Mouse (Mus musculus) layer of hippocampus, adult 8-10 months (tissue): ENCODE data around the gene Tkt. TPM values are rescaled to one million over a fixed set of nuclear protein-coding genes. Genes with fewer than 3 reads are reported as not detected.
"Not testable (repeated sequence)": the region's sequence is repeated elsewhere in the genome, so short reads cannot be mapped to it uniquely, and the experiment has no call there.

ENCODE experiments used
- DNase-seq, 2 experiments: peaks; one replicate each; pipeline ENCODE4 v3.0.0; 2022; ENCODE audit warnings: low spot score in 2 of 2
- total RNA-seq, 4 experiments: library from RNA; stranded (reverse); gene quantifications; 2 replicates each; pipeline ENCODE4 v1.2.4; 2022

The Tkt gene
- 100 to 1,000 TPM; 171 to 205 (median 194) TPM for total RNA-seq

DNA sequence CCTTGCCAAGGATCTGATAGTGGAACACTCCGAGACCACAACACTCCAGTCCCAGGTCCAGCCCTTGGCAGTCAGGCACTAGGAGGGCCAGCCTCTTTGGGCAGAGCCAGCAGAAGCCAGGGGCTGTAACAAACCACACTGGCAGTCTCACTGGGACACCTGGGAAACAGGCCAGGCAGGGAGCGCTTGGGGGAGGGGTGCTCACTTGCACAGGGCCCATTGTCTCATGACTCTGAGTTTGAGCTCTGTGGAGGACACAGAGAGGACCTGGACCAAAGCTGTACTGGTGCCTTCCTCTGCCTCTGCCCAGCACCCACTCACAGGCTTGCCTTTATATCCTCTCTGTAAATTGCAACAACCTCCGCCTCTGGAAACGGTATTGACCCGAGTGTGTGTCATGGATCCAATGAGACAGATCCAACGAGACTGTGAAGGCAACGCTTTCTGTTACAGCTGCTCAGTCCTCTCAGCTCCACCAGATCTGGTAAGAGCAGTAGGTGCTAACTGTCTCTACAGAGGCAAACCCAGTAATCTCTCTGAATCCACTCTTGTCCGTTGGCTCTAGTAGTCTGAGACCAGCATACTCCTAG lies at the start of gene Tkt:
Gene Tkt, plus strand, starts transcription at position 229 of the 590 bp plus-strand sequence.
- DNase-seq, result peak; percentile 84 to 88

- DNase-seq, result no peak
These were observed 43.2 kb upstream of the Tkt start for GRCm38 (mm10) chr14:30504990-30505389.

DNA sequence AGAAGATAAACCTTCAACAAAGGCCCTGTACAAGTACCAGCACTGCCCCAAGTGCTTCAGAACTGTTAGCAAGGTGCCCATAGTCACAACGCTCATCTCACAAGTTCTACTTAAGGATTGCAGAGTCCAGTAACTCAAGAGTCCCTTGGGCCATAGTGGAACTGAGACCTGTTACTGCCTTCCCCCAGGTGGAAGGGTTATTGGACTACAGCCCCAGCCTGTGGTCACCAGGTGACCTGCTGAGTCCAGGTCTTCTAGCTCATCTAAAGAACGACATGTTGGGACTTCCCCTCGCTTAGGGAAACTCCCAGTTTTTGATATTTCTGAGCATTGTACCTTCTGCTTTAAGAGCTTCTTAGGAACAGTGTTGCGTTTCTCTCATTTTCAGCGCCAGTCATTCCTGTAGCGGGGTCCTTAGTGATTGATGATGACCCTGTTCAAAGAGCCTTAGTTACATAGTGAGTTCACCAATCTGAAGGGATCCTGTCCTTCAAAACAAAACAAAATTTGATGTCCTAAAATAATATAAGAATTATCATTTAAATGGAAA lies 37.9 kb upstream of the Tkt start:
- DNase-seq, result no peak

DNA sequence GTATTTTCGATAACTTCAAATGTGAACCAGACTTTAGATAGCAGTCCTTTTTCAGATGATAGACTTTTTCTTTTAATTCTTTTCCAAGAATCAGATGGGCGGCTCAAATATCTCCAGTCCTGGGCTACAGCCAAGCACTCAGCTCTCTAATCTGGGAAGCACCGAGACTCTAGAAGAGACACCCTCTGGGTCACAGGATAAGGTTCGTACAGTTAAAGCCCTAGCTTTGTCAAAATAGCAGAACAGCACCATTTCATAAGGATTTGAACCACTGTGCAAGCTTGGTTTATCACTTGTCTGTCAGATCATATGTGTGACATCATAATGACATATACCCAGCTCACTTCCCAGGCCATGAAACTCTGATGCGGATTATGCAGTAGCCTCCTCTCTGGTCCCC lies 35.3 kb upstream of the Tkt start:
- DNase-seq, result no peak

- DNase-seq, result no peak
These were observed 32.0 kb upstream of the Tkt start for GRCm38 (mm10) chr14:30515931-30516723.

GRCm38 (mm10) chr14:30519323-30519722 lies 28.8 kb upstream of the Tkt start:
- no peak for DNase-seq

DNA sequence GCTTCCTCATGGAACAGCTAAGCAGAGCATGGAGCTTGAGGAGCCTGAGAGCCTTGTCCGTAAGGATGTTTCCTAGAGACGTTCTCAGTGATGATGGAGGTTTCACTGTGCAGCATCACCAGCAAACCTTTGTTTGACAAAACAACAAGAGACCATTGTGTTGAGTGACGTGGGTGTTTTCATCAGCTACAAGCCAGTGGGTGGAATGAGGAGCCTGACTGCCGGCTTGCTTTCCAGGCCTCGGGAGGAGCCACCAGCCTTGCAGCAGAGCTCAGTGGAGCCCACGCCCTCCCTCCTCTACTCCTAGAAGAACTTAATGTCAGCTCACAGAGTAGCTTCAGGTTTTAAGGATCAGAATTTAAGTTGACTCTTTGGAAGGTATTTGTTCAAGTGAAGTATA lies 24.8 kb upstream of the Tkt start:
- peak; percentile 43 to 47 for DNase-seq

GRCm38 (mm10) chr14:30528392-30528791 lies 19.8 kb upstream of the Tkt start:
- DNase-seq, result no peak

GRCm38 (mm10) chr14:30528961-30529360 lies 19.2 kb upstream of the Tkt start:
- DNase-seq, result no peak

GRCm38 (mm10) chr14:30529454-30529853 lies 18.7 kb upstream of the Tkt start:
- no peak for DNase-seq

GRCm38 (mm10) chr14:30530726-30531269 lies 17.4 kb upstream of the Tkt start:
- DNase-seq, result no peak

DNA sequence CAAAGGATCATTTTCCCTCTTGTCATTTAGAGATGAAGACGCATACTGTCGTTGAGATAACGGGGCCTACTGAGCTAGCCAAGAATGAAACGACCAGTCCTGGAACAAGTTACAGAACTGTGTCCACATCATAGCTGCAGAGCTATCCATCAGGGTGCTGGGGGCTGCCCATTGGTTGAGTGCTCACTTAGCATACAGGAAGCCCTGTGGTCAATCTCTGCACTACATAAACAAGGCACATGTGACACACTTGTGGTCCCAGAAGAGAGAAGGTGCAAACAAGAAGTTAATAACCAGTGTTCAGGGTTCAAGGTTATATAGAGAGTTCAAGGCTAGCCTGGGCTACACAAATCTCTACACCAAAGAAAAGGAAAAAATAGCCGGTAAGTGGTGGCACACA lies 16.7 kb upstream of the Tkt start:
- DNase-seq, result no peak

GRCm38 (mm10) chr14:30531896-30532295 lies 16.3 kb upstream of the Tkt start:
- DNase-seq, result no peak

DNA sequence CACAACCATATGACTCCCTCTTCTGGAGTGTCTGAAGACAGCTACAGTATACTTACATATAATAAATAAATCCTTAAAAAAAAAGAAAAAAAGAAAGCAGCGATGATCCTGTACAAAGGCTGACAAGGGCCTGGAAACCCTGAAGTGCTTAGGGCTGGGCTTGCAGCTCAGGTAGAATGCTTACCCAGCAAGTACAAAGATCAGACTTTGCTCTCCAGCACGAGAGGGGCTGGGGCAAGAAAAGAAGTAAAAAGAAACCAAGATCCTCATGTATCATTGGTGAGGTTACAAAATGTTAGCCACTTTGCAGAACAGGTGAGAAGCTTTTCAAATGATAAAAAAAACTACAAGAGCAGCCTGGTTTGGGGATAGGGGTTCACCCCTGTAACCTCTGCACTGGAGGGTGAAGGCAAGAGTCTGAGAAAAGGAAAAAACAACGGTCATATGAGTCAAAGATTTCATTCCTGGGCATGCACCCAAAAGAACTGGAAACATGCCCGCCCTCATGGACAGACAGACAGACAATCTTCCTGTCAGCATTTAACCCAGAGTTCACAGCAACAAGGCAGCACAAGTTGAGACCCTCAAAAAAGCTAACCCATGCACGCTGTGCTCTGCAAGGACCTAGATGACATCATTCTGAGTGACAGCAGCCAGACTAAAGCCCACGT lies 14.2 kb upstream of the Tkt start:
- no peak for DNase-seq

- peak; percentile 77 to 82 for DNase-seq
These were observed 6.6 kb upstream of the Tkt start for GRCm38 (mm10) chr14:30541541-30541940.

- not testable (repeated sequence) for DNase-seq
These were observed 4.8 kb upstream of the Tkt start for GRCm38 (mm10) chr14:30543331-30543730.

DNA sequence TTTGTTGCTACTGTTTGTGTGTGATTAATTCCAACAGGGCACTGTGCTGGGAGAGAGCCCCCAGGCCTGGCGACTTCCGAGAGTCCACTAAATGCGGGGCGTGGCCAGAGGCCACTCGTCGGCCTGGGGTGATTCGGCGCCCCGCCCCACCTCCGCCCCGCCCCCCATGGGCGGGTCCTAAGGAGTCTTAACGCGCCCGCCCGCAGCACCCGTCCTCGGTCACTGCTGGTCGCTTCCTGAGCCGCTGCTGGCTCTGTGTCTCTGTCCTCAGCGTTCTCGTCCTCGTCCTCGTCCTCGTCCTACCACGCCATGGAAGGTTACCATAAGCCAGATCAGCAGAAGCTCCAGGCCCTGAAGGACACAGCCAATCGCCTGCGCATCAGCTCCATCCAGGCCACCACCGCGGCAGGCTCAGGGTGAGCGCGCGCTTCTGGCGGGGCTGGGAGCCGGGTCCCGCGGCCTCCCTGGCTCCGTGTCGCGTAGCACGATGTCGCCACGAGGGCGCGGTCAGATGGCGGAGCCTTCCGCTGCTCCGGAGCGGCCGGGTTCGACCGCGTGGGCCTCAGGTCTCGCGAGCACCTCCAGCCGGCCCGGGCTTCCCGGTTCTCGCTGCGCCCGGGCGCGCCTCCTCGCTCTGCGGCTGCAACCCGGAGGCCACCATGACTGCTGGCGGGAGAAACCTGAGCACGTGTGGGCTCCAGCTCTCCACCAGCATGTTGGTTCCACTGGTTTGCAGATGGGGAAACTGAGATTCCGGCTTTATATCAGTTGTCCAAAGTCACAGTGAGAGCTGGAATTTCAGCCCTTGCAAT lies 1.0 kb downstream of the Tkt start:
- DNase-seq, result peak; percentile 86 to 89

DNA sequence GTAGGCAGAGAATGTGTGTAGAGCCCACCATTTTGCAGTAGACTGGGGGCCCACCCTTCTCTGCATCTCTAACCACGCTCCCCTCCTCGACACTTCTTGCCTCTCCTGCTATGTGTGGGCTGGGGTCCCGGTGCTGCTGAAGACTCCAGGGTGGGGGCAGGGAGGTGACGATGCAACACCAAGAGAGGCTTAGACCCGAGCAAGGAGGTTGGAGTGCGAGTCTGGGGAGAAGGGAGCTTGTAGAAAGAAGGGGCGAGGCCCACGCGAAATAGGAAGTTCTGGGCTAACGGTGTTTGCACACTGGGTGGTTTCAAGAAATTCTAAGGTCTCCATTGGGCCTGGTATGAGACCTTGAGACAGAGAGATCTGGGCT lies 1.6 kb downstream of the Tkt start:
- no peak for DNase-seq

- DNase-seq, result no peak
These were observed 2.3 kb downstream of the Tkt start for GRCm38 (mm10) chr14:30550232-30551070.

GRCm38 (mm10) chr14:30551509-30551908 lies 3.4 kb downstream of the Tkt start:
- no peak for DNase-seq
